Mouse (Mus musculus): ENCODE results near the gene Lrrc10. TPM values are rescaled to one million over a fixed set of nuclear protein-coding genes. Genes with fewer than 3 reads are reported as not detected.
"Not testable (repeated sequence)": the region's sequence is repeated elsewhere in the genome, so short reads cannot be mapped to it uniquely, and the experiment has no call there.

Gene Lrrc10
- total RNA-seq, 2 experiments from 2014 or later, result 0.37 TPM; not detected in 1

DNA sequence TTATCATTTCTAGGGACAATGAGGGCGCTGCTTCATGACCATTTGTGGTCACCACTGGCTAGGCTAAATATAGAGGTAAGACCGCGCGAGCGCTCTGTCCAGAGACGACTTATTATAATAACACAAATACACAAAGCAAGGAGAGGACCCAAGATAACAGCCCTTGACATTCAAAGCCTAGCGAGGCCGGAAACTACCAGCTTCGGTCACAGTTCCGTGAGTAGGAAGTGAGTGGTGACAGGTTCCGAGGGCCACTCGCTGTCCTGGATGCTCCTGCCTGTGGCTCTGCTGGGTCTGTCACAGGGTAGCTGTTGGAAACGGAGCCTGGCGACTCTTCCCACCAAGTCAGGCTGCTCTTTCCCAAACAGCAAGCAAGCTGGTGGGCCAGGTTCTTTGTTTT, 2.8 kb upstream of the Lrrc10 start:
- no peak for DNase-seq (ENCODE audit: low spot score)

DNA sequence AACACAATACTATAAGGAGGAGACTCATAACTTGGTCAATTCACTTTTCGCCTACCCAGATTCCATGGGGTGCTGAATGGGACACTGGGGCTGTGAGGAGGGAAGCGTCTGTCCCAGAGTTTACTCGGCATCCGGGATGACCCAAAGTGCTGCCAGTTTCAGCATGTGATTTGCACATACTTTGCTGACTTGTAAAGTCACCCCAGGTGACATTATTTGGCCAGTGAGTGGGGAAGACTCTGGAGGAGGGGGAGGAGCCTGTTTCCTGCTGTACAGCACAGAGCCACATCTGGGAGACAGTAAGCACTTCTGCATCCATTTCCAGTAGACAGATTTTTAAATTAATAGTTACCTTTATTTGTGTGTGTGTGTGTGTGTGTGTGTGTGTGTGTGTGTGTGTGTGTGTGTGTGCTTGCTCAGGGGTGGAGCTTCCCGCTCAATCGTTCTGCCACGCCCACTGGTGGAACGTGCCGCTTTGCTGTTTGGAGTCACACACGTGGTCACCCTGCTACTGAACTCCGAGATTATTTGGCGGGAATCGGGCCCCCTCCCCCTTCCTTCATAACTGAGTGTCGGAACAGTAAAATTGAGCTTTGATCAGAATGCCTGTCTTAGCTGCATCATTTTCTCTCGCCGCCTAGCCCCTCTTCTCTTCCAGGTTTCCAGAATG, 1.5 kb upstream of the Lrrc10 start:
- DNase-seq (ENCODE audit: low spot score), result not testable (repeated sequence)

DNA sequence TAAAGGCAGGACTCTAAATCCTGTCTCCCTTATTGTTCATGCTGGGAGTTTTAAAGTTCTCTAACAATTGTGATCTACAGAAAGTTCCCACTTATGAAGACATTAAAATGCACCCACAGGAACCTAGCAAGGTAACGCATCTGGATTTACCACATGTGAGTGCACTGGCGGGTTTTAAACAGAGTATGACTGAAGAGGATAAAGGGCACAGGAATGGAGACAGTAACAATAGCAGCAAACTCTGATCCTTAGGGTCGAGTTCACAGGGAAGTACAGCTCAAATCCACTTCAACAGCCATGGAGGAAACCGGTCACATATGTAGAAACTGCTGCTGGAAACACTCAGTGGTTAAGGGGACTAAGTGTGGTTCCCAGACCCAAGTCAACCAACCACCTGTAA, 4.1 kb downstream of the Lrrc10 start:
- DNase-seq (ENCODE audit: low spot score), result no peak

DNA sequence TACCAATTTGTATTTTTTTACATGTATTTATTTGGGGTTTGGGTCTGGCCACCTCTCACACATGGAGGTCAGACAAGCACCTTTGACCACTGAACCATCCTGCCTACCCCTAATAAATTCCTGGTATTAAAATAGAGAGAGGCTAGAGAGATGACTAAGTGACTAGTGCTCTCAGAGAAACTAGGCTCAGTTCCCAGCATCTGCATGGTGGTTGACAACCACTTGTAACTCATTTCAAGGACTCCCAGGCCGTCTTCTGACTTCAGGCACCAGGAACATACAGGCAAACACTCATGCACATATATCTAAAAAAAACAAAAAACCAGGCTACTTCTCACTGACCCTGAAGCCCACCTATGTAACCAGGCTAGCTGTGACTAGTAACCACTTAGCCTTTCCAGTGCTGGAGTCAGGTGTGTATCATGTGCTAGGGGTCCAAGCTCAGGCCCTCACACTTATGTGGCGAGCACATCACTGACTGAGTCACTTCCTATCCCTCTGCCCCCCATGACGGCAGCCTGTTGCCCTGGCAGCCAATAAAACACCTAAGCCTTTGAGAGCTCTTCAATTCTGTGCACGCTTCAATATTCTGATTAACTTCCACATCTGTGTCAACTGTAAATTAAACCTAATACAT, 4.9 kb downstream of the Lrrc10 start:
- DNase-seq (ENCODE audit: low spot score), result no peak

DNA sequence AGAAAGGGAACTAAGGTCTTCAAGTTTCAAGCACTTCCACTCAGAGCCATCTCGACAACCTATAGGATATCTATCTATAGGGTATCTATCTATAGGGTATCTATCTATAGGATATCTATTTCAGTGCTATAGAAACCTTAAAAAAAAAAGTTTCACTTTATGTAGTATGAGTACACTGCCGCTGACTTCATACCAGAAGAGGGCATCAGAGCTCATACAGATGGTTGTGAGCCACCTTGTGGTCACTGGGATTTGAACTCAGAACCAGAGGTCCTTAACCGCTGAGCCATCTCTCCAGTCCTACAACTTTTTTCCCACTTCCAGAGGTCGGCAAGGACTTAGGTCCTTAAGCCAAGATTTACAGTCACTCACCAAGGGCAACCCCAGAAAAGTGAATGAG, 10.5 kb downstream of the Lrrc10 start:
- DNase-seq (ENCODE audit: low spot score), result no peak

DNA sequence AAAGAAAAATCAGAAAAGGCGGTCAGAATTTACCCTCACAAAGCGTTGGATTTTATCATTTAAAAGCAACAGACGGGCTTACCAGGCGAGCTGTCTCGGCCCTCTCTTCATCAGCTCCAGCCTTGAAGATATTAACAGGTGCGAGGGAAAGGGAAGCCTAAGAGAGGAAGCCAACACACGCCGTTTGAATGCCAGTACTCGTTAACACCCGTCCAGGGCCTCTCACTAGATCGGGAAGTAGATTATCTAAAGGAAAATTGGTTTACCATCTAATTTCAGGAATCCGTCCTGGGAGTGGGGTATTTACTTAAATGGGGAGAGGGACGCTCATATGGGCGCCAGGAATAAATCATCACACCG, 17.7 kb downstream of the Lrrc10 start:
- DNase-seq (ENCODE audit: low spot score), result no peak

DNA sequence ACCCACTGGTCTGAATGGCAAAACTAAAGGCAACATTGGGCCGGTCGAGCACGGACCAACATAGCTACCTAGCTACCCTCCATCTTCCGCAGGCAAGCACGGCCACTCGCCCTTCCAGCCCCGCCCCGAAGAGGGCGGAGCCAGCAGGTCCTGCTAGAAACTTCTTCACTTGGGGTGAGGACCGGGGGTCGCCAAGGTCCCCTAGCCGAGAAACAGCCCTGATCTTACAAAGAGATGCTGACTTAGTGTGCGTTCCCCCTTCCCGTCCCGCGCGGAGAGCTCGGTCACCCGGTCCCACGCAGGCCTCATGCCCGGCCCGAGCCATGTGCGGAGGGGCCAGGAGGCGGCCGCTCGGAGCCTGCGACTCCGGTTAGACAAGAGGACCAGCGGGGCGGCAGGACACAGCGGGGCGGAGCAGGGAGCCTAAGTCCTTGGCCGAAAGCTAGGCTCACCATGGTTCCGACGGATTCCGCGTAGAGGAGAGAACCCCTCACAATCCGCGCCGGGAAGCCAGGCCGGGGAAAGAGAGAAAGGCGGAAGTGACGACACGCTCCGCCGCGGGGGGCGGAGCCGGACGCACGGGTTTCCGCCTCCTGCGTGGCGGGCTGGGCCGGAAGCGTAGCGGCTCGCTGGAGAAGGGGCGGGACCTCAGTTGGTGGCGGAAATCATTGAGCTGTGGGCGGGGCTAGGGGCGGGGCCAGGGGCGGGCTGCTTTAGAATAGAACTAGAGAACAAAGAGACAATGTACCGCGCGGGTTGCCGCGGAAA, 18.3 kb downstream of the Lrrc10 start, which contains the start of gene Cct2:
Cct2 (minus strand) TSS at position 561 of the 768 bp plus-strand sequence.
- peak; percentile 91 for DNase-seq (ENCODE audit: low spot score)

DNA sequence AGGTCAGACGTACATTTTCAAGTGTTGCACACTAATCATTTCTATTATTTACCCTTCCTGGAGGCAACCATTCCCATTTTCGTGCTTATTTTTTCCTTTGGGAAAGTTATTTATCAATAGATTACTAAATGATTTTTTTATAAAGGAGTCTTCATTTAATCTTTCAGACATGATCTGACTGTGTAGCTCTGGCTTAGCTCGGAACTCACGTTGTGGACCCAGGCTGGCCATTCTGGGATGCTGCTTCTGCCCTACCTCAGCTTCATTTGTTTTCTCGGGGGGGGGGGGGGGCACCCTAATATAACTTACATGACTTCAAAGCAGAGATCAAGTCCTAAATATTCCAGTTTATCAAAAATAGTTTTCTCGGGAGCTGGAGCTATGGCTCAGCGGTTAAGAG, 18.9 kb downstream of the Lrrc10 start:
- DNase-seq (ENCODE audit: low spot score), result no peak

DNA sequence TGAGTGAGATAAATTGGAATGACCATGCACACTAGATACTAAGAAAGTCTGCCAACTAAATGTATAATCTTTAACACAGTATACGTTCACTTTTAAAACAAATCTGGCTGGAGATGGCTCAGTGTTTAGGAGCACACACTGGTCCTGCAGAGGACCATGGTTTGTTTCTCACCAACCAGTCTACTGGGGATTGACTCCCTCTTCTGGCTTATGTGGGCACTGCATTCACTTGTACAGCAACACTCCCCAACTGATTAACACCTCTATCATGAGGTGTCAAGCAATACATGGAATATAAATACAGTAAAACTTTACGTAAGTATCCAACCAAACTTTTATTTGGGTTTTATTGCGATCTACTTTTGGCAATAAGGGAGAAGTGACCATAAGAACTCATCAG, 24.0 kb downstream of the Lrrc10 start:
- DNase-seq (ENCODE audit: low spot score), result no peak

DNA sequence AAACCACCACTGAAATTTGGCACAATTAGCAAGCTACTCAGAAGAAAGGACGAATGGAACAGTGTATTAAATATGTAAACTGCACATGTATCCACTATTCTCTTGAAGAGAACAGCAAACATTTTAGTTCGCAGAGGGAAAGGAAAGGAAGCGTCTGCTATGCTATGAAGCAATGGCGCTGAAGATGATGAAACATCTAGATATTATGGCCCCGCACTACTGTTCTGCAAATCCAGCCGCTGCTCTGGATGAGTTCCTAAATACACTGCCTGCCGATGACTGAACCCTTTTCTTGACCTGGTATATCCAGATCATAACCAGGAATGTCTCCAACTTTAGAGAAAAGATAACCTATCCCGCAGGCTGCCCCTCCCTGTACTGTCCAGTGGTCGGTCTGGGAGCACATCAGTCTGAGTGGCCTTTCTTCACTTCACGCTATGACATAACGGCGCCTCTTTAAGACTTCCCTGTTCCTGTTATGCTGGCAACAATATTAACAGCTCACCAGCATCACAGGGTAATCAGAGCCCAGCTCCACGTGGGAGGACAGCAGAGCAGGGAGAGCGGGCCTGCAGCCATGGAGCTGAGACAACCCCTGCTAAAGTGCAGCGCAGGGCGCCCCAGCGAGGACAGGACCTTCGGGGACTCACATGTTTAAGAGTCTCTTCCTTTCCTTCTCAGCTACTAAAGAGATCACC, 27.2 kb downstream of the Lrrc10 start:
- DNase-seq (ENCODE audit: low spot score), result no peak

DNA sequence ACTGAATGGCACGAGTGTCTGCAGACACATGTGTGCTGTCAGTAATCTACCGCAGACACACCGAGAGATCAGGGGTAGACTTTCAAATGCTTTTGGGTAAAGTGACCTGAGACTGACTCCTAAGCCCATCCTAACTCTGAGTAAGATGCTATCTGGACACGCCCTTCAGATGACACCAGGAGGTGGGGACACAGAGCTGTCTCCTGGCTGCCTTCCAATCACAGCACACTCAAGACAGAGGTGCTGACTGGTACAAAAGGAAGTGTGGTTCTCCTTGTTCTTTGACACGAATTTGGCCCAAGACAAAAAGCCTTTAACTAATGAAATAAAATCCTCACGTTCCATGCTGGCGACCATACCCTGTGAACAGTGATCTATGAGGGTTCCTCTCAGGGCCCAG, 28.0 kb downstream of the Lrrc10 start:
- DNase-seq (ENCODE audit: low spot score), result no peak

DNA sequence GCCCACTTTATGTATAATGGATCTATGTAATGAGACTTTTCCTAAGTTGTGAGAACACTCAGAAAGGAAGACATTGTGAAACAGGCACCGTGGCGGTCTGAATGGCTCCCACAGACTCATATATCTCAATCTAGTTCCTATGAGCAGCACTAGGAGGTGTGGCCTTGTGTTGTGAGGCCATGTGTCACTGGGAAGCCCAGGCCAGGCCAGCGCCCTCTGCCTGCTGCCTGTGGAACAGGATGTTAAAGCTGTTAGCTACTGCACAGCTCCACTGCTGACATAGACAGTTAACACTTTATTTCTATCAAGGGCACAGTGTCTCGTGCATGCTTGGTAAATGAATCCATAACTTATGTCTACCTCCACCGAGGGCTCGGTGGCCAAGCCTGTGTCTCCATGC, 33.1 kb downstream of the Lrrc10 start:
- no peak for DNase-seq (ENCODE audit: low spot score)

DNA sequence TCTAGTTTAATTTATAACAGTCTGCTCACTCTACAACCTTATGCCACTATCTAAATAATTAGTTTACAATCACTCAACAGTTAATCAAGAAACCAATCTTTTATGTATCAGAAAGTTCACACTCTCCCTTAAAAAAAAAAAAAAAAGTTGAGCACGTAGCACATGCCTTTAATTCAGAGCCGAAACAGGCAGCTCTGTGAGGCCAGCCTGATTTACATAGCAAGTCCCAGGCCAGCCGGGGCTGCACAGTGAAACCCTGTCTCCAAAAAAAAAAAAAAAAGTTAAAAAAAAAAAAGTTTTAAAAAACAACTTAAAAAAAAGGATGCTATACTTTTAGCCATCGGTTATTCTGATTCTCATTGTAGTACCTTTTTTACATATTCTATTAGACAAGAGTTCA, 36.2 kb downstream of the Lrrc10 start:
- DNase-seq (ENCODE audit: low spot score), result no peak

DNA sequence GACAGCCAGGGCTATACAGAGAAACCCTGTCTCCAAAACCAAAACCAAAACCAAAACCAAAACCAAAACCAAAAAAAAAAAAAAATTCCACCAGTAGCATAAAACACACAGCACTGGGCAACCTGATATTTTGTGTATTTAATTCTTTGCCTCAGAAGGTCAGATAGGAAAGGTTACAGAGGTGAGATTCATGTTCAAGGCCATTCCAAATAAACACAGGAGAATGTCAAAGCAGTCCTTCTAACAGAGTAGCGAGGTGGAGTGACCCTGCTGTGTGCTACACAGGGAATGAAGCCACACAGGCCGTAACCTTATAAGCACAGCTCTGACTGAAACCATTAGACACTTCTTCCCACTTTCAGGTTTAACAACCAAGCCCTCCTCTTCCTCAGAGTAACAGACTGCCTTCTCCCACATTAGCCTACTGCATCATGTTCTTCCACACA, 36.8 kb downstream of the Lrrc10 start:
- DNase-seq (ENCODE audit: low spot score), result no peak

DNA sequence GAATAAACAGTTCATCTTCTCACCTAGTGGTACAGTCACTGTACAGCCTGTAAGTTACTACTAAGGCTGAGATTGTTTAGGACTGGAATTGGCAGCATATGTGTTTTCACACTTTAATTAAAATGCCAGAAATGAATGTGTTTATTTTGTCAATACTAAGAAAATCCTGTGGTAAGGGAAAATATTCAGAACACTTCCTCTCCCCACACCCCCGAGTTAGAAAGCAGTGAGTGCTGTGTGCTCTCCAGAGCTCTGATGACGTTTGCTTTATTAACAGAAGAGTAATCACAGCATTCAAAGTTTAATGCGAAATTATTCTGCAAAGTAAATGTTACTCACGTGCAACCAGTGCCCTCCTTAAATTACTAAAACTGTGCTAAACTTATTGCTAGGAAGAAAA, 44.5 kb downstream of the Lrrc10 start:
- DNase-seq (ENCODE audit: low spot score), result no peak

DNA sequence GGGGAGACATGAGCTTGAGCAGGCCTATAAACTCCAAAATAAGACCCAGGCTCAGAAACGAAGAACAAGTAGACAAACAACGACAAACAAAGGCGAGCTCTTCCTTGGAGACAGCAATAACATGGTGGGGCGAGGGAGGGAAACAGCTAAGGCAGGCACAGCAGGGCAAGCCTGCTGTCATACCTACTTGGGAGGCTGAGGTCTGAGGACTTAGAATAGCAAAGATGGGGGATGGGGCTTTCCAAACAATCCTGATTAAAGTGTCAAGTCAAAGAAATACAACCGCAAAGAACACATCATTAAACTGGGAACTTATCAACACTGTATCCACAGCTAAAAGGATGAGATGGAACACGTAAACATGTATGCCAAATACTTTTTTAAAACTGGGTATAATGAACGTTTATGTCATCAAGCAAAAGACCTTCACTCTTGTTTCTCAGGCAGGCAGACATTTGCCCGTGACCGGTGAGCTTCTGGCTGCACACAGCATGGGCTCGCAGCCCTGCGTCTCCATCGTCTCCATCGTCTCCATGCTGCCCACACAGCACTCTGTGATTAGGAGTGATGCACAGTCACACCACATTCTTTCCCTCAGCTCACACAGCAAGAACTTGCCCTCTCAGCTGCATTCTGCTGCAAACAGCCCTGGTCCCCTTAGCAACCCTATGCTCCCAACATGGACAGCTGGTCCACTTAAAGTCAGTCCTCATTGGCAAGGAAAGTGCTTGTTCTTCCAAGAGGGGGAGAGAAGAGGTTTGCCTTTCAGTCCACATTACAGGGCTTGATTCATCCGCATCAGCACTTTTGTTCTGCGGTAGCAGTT, 49.6 kb downstream of the Lrrc10 start:
- DNase-seq (ENCODE audit: low spot score), result peak; percentile 36

DNA sequence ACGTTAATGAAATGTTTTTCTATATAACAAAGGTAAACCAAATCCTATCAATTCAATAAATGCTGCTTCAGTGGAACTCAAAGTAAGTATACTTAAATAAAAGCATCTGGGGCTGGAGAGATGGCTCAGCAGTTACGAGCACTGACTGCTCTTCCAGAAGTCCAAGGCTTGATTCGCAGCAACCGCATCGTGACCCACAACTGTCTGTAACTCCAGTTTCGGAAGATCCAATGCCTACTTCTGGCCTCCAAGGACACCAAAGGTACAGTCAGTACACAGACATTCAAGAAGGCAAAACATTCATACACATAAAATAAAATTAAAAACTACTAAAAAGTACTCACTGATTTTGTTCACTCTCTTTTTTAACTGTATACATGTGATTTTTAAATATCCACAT, 51.0 kb downstream of the Lrrc10 start:
- DNase-seq (ENCODE audit: low spot score), result no peak
